Mouse (Mus musculus) forelimb bud, embryonic 11.5 days (tissue): ENCODE results near the gene Hacd2.

ENCODE experiments used
- DNase-seq: peaks from one replicate; pipeline ENCODE4 v3.0.0-alpha.2; 2012; ENCODE audit warnings: low read depth, low spot score

Gene Hacd2

DNA sequence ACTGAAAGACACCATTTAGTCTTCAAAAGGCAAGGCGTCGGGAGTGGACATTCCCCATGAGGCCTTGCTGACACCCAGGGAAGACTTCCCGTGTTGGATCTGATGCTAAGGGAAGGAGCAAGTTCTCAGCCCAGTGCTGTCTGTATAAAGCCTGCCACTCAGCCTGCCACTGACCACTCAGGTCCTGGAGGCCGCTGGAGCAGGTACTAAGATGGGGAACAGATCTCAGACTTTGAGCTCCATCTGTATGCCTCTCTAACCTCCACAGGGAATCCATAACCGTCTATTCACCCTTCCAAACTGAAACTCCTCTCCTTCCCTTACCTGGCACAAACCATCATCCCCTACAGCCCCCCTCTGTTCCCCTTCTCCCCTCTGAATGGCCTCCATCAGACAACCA, 91.3 kb downstream of the Hacd2 start:
- DNase-seq: no peak

DNA sequence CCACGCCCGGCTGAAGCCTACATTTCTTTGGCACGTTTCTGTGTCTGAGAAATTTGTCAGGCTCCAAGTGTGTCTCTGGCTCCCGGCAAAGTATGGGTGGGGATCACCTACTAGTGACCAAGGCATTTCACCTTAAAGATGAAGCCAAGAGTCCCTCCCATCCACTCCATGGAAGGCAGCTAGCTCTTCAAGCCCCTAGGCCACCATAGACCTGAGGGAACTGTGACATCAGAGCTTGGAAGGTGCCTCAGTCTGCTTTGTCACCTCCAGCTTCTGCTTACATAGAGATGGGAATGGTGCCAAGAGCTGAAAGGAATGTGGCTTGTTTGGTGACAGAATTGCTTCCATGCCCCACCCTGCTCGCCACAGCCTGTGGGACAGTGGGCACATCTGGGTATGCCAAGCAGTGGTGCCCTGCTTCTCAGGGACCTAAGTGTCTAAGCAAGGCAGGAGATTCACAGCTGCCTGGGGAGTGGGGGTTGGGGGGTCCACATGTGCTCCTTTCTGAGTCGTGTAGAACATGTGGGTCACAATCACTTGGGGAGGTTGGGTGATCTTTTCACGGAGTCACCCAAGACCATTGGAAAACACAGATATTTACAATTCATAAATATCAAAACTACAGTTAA, 94.2 kb downstream of the Hacd2 start:
- DNase-seq: no peak

DNA sequence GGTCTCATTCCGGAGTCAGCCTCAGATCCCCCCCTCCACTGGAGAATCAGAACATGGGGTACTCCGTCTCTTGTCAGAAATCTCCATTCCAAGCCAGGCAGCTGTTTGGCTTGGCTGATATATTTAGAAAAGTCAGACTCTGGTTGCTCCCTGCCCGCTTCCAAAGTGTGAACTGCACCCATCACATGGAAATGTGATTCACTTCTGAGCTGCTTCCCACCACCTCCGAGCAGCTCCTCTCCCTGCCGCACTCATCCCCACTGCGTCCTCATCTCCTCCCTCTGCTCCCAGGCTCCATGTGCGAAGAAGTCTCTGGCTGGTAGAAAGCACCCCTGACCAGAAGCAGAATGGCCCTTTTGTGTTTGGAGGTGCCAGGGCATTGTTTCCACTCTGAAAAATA, 95.2 kb downstream of the Hacd2 start:
- no peak for DNase-seq

DNA sequence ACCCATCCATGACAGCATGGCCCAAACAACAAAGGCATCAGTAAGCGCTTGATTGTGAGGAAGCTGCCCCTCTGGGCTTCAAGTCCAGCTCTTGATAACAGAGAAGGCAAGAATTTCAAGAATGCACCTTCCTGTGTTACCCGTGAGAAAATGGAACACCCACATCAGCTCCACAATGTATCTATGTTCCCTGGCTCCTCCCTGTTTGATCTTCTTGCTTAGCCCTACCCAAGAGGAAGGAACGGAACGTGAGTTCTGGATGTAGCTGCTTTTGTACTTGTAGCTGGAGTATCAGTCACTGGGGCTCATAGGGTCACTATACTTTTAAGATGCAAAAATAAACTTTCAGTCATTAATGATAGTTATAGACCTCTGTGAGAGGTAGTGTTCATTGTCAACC, 98.4 kb downstream of the Hacd2 start:
- DNase-seq: no peak

DNA sequence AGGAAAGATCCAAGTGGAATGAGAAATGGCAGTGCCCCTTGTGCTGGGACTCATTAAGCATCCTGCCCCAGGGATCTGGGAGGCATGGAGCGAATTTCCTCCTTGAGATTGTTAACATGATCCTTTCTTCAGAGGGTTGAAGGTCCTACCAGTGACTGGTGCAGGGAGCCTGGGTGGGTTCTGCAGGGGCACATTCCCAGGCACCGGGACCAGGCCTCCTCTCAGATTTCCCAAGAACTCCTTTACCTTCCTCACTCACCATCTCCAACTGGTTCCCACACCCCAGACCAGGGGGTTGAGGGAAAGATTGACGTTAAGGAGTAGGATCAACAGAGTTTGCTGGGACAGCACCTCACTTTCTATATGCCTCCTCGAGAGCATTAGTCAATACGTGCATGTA, 105.0 kb downstream of the Hacd2 start:
- no peak for DNase-seq

DNA sequence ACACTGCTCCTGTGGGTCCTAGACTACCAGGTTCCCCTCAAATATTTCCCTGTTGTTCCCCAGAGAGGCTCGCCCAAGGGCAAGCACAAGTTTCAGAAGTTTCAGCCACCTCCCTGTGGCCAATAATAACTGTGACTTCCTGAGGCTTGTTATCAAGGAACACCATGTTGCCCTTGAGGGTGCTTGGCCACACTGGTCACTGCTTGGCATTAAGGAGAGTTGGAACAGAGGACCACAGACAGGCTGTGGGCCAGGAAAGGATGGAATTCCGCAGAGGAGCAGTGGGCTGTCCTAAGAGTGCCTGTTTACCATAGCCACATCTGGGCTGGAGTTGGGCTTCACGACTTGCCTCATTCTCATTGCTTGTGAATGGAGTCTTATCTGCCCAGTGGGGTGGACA, 107.9 kb downstream of the Hacd2 start:
- DNase-seq: no peak

DNA sequence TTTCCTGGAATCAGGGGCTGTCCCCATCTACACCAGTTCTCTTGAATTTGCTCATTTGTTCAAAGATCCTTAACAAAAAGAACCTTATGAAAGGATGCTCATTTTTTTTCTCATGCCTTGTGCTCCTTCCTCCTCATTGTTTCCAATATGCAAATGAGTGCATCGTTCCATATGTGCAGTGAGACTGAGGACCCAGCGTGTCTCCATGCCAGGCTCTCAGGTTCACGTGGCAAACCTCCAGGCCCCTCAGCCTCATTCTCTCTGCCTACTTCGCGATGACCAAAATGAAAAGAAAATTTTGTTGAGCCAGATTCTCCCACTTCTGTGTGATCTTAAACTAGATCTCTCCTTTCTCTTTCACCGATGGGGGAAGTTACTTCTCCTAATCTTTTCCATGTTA, 117.2 kb downstream of the Hacd2 start:
- no peak for DNase-seq

DNA sequence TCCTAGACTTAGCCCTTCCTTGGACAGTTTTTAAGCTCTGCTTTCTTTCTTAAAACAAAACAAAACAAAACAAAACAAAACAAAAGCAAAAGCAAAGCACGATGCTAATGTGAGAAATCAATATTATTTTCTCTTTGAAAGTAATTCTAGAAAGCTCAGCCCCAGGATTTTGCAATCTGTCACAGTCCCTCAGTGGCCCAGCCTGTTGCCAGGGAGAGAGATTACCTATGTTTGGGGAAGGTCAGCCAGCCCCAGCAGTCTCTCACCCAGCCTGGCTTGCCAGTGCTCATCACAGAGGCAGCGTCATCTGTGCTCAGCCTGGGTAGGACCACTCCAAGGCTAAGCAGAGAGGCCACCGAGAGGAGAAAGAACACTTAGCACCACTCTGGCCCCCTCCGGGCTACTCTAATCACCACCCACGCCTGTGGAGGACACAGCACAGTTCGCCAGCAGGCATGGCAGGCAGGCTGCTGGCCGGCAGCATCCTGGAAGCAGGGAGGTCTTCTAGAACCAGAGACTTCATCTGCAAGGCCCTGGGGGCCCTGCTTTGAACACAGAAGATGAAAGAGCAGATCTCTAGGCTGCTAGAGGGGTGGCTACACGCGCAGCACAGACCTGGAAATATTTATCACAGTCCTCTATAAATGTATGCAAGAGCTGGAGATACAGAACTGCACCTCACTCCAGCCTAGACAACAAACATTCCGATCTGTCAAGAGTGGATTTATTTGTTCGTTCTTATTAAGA, 117.8 kb downstream of the Hacd2 start:
- DNase-seq: no peak

DNA sequence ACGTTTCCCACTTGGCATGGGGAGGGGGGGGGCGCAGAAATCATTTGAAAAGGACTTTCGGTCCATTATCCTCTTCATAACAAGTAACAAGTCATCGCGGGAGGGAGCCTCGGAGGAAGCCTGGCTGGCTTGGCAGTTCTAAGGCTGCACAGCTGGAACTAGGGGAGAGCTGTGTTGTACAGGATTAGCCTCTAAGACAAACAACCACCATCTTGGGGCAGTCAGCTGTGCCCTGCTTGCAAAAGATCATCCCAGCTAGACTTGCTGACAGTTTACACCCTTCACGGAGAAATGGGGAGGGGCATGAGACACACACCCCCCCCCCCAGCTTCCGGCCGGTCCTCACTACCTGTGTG, 118.4 kb downstream of the Hacd2 start:
- DNase-seq: no peak

DNA sequence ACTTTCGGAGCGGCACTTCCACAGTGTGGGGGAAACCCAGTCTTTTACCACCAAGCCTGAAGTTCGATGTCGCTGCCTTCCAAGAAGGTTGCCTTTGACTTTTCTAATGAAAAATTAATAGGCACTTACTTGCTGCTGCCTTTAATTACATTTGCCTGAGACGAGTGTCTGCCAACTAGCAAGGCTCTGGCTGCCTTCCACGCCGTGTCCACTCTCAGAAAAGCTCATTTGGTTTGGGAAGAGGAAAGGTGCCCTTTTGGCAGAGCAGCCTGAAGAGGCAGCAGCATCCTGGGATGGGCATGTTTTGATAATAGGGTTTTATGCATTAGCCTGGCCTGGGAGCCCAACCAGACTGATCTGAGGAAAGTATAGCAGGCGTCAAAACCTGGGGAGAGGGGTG, 119.6 kb downstream of the Hacd2 start:
- no peak for DNase-seq

DNA sequence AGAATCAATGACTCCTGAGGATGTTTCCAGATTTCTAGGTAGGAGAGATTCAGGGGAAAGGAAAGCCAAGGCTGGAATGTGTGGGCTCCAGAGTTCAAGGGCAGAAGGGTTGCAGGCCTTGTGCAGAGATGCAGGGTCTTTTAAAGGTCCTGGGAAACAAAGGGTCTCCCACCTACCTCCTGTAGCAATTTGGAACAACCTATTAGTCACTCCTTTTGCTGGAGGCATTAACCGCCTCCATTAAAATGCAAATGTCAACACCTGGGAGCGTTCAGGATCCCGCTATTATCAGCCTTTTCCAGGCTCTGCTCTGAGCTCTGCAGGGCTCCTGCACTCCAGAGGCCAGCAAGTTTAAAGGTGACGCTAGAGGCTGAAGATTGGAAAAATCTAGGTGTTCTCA, 123.9 kb downstream of the Hacd2 start:
- DNase-seq: no peak

DNA sequence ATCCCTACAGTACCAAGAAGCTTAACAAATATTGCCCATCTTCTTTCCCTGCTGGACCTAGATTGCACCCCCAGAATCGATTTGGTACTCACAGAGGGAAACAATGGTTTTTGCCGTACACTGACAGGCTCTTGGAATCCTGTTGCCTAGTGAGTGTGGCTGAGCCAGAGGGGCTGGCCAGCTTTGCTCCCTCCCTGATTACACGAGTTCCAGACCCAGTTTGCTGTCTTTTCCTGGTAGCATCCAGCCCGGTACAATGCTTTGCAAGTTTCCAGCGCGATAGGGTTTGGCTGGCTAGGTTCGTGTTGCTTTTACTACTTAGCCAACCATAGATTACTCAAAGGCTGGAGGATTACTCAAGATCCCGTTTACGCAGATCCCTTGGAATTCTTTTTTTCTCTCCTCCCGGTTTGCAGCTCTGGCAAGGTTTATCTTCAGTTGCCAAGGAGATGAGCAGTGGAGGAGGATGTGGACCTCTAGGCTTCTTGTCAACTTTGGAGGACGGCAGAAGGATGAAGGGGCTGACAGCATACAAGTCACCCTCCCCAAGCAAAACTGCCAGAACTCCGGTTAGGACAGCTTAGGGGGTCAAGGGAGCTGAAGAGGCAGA, 131.0 kb downstream of the Hacd2 start:
- no peak for DNase-seq

DNA sequence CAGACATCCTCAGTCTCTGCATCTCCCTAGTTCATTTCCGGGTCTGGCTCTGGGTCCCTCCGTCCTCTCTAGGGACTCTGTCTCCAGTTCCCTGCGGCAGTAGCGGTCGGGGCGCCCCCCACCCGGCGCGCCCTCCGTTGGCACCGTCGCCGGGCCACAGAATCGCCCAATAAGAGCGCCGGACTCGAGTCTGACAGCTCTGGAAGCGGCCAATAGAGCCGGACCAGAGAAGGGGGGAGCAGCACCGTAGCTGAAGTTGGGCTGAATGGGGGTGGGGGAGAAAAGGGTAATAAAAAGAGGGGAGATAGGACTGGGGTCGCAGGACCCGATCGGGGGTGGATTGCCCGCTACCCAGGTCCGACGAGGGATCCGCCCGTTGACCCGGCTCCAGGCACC, 132.0 kb downstream of the Hacd2 start:
- no peak for DNase-seq

DNA sequence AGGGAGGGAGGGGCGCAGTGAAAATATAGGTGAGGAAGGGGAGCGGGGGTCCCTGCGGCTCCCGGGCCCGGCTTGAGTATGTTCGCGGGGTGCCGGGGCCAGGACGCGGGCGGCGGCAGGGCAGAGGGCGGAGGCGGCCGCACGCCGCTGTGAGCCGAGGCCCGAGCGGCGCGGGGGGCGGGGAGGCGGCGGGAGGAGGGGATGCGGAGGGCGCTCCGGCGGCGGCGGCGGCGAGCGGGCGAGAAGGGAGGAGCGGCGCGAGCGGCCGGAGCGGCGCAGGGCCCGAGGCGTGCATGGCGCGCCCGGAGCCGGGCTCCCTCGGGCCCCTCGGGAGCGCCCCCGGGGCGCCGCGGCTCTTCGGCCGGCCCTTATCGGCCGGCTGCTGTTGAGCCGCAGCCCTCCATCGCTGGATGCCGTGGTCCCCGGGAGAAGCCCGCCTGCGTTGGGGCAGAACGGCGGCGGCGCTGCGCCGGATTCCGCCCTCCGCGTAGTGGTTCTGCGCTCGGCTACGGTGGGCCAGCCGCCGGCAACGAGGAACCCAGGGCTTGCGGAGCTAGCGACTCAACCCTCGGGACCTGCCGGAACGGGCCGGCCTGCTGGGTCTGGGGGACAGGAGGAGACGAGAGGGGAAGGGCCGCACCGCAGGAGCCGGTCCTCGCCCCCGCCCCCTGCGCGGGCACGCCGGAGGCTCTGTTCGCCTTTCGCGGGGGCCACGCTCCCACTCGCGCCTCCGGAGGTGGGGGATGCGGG, 132.6 kb downstream of the Hacd2 start, which contains the start of gene Adcy5:
Gene Adcy5, plus strand, starts transcription at position 237 of the 750 bp plus-strand sequence.
- DNase-seq: no peak

DNA sequence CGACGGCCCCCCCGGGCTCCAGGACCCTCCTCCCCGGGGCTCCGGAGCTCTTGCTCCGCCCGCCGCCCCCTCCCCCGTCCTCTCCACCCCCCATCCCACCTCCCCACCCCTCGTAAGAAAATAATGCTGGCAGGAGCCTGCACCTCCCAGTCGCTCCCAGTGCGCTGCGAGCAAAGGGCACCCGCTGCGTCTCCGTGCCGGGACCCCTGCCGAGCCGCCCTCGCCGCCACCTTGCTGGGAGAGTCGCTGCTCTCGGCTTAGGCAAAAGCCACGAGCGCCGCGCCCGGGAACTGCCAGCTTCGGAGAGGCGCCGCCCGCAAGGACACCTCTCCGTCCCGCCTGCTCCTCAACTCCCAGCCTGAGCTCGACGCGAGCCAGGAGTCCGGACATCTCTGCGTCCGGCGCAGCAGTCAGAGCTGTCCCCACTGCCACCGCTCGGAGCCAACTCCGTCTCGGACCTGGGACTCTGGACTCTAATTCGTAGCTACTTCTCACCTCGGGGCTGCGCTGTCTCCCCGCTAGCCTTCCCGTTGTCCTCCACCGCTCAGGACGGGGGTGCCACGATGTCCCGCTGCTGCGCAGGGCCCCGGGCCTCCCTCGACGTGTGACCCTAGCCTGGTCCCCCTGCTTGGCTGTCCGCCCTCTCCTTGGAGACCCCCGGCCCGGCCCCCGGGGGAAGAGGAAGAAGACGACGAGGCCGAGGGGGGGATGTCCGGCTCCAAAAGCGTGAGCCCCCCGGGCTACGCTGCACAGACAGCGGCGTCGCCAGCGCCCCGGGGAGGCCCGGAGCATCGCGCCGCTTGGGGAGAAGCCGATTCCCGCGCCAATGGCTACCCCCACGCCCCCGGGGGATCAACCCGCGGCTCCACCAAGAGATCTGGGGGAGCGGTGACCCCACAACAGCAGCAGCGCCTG, 133.4 kb downstream of the Hacd2 start:
- no peak for DNase-seq

DNA sequence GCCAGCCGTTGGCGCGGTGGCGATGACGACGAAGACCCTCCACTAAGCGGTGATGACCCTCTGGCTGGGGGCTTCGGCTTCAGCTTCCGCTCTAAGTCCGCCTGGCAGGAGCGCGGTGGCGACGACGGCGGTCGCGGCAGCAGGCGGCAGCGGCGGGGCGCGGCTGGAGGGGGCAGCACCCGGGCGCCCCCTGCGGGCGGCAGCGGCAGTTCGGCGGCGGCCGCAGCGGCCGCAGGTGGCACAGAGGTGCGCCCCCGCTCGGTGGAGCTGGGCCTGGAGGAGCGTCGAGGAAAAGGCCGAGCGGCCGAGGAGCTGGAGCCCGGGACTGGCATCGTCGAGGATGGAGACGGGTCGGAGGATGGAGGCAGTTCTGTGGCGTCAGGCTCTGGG, 134.1 kb downstream of the Hacd2 start:
- peak; percentile 55 for DNase-seq

DNA sequence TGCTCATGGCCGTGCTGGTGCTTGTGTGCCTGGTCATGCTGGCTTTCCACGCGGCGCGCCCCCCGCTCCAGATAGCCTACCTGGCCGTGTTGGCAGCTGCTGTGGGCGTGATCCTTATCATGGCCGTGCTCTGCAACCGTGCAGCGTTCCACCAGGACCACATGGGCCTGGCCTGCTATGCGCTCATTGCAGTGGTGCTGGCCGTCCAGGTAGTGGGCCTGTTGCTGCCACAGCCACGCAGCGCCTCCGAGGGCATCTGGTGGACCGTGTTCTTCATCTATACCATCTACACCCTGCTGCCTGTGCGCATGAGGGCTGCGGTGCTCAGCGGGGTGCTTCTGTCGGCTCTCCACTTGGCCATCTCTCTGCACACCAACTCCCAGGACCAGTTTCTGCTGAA, 134.6 kb downstream of the Hacd2 start:
- DNase-seq: no peak
